ENCODE assay signal across 13 mouse cellular contexts in genomic region chr13:94038052-94038340, GRCm38 (mm10). TPM values are rescaled to one million over a fixed set of nuclear protein-coding genes. Genes with fewer than 3 reads are reported as not detected.
DNase-seq lines count a peak whose midpoint lies in the region; ATAC-seq and TF ChIP-seq lines count a peak whose summit lies in the region.
"Had no signal": no experiment of that assay in that cellular context is flagged by ENCODE, and none has a peak within 500 bp of the region (broad histone marks: within the 10 kb centered on the region; RNA-seq: fewer than 3 reads in every experiment).

No protein-coding gene starts in this region.

- no peak overlapping the region for H3K4me3 ChIP-seq in heart, embryonic 15.5 days
- no peak overlapping the region for H3K4me3 ChIP-seq in left cerebral cortex, adult 2 months
- no peak overlapping the region for H3K4me3 ChIP-seq in embryonic facial prominence, embryonic 10.5 days
- H3K4me3 ChIP-seq in embryonic facial prominence, embryonic 14.5 days (ENCODE audit: low read depth, low read length): no peak overlapping the region
- H3K4me3 ChIP-seq: limb, embryonic 13.5 days had no signal

- DNase-seq in heart, postnatal 14 days: no peak
- DNase-seq in left cerebral cortex, adult 2 months (ENCODE audit: extremely low spot score in 1 of 2, low spot score in 2 of 2): no peak
- no peak for DNase-seq in left cerebral cortex, postnatal 36 days (ENCODE audit: low spot score in 2 of 2)
- DNase-seq in embryonic facial prominence, embryonic 10.5 days (ENCODE audit: low spot score): no peak
- DNase-seq in embryonic facial prominence, embryonic 14.5 days (ENCODE audit: low spot score): no peak
- DNase-seq in layer of hippocampus, postnatal 10 days (ENCODE audit: low spot score in 2 of 2): no peak
- DNase-seq: adrenal gland, adult 8-10 months; cerebellum, postnatal 10 days; spleen, adult 18-20 months; thymus, adult 18-20 months had no signal

- WGBS in heart, embryonic 15.5 days: 11% methylated on average over 2 of the region's 2 CpGs
- whole genome bisulfite sequencing in embryonic facial prominence, embryonic 10.5 days: 38% methylated on average over 2 of the region's 2 CpGs
- WGBS in embryonic facial prominence, embryonic 14.5 days: 23% methylated on average over 2 of the region's 2 CpGs

- no peak overlapping the region for H3K4me2 ChIP-seq in heart, embryonic 15.5 days
- no peak overlapping the region for H3K4me2 ChIP-seq in embryonic facial prominence, embryonic 14.5 days (ENCODE audit: low read depth, low read length)
- H3K4me2 ChIP-seq: hindbrain, embryonic 14.5 days; limb, embryonic 13.5 days had no signal

- H3K4me1 ChIP-seq in heart, embryonic 15.5 days (replicated peaks): peaks cover 13% of the 10 kb centered on the region
- H3K4me1 ChIP-seq in embryonic facial prominence, embryonic 10.5 days: peaks cover 25% of the 10 kb centered on the region
- H3K4me1 ChIP-seq in embryonic facial prominence, embryonic 14.5 days (ENCODE audit: control insufficient read depth, insufficient read depth, low read length): peaks cover 3% of the 10 kb centered on the region
- H3K4me1 ChIP-seq: limb, embryonic 13.5 days had no signal

- no peak for TF ChIP-seq CTCF in left cerebral cortex, adult 2 months (IDR thresholded peaks at IDR 0.05)

- peak; percentile 36; the same call in 1 of the 2 replicates for ATAC-seq in heart, embryonic 15.5 days (replicated peaks; ENCODE audit: insufficient number of reproducible peaks, insufficient read depth, low FRiP score, low read depth)
- no peak for ATAC-seq in embryonic facial prominence, embryonic 14.5 days (ENCODE audit: low read depth)

- intact Hi-C loops in heart, postnatal 14 days (cut with DNase I): loop anchor here (5.0 kb wide), 1 partner anchor 46 kb away; no protein-coding TSS in a partner anchor
- intact Hi-C loops in left cerebral cortex, adult 2 months (cut with DNase I): no loop called here
- intact Hi-C loops in left cerebral cortex, postnatal 36 days (cut with DNase I): no loop called here

- H3K9ac ChIP-seq in heart, embryonic 15.5 days: no peak overlapping the region
- no peak overlapping the region for H3K9ac ChIP-seq in embryonic facial prominence, embryonic 14.5 days (ENCODE audit: low read depth, low read length)
- H3K9ac ChIP-seq: hindbrain, embryonic 14.5 days; limb, embryonic 13.5 days had no signal

- no peaks in the 10 kb centered on the region for H3K9me3 ChIP-seq in heart, embryonic 15.5 days (replicated peaks)
- H3K9me3 ChIP-seq in embryonic facial prominence, embryonic 10.5 days: no peaks in the 10 kb centered on the region
- H3K9me3 ChIP-seq in embryonic facial prominence, embryonic 14.5 days (ENCODE audit: control insufficient read depth, low read length): no peaks in the 10 kb centered on the region
- H3K9me3 ChIP-seq: limb, embryonic 13.5 days had no signal

- peak overlapping the region; percentile 60 for H3K27ac ChIP-seq in heart, embryonic 15.5 days
- H3K27ac ChIP-seq in left cerebral cortex, adult 2 months: 0 out of 2 replicates have a peak overlapping the region, but pooled peaks have one; percentile 15
- H3K27ac ChIP-seq in embryonic facial prominence, embryonic 10.5 days (replicated peaks): peak overlapping the region; percentile 72; the same call in 1 of the 2 replicates
- H3K27ac ChIP-seq in embryonic facial prominence, embryonic 14.5 days (replicated peaks; ENCODE audit: low read depth, low read length): peak overlapping the region; percentile 69
- H3K27ac ChIP-seq: hindbrain, embryonic 14.5 days; limb, embryonic 13.5 days had no signal

- H3K36me3 ChIP-seq in heart, embryonic 15.5 days: no peaks in the 10 kb centered on the region
- H3K36me3 ChIP-seq in embryonic facial prominence, embryonic 10.5 days (replicated peaks): no peaks in the 10 kb centered on the region
- H3K36me3 ChIP-seq in embryonic facial prominence, embryonic 14.5 days (ENCODE audit: control insufficient read depth, insufficient read depth, low read length): no peaks in the 10 kb centered on the region
- H3K36me3 ChIP-seq: limb, embryonic 13.5 days had no signal

- no peaks in the 10 kb centered on the region for H3K27me3 ChIP-seq in heart, embryonic 15.5 days
- H3K27me3 ChIP-seq in embryonic facial prominence, embryonic 10.5 days (replicated peaks; ENCODE audit: low read depth, poor library complexity, severe bottlenecking): no peaks in the 10 kb centered on the region
- no peaks in the 10 kb centered on the region for H3K27me3 ChIP-seq in embryonic facial prominence, embryonic 14.5 days (replicated peaks; ENCODE audit: control insufficient read depth, insufficient read depth, low read length)
- H3K27me3 ChIP-seq: limb, embryonic 13.5 days had no signal

RNA-seq across cellular contexts. Expression of gene Lhfpl2, which starts 19.6 kb away (rescaled TPM):
- polyA plus RNA-seq in heart, embryonic 15.5 days (2015; fragmentation: Nextera tagmentation; extraction: Ambion mirVana): 24.9 and 33.7 TPM in 2 replicates
- 10 to 100 TPM; 12.1 to 14.4 TPM for total RNA-seq in heart, postnatal 14 days (2021)
- 10 to 100 TPM; 12.5 to 15.9 TPM for total RNA-seq in left cerebral cortex, adult 2 months (2021)
- 10 to 100 TPM; 12.3 to 12.4 TPM for total RNA-seq in left cerebral cortex, postnatal 36 days (2021)
- 31.1 and 34.2 TPM in 2 replicates for polyA plus RNA-seq in embryonic facial prominence, embryonic 10.5 days (2016; fragmentation: Nextera tagmentation; extraction: Ambion mirVana)
- 81.8 and 91.3 TPM in 2 replicates for polyA plus RNA-seq in embryonic facial prominence, embryonic 14.5 days (2014; fragmentation: Nextera tagmentation; extraction: Ambion mirVana)
- total RNA-seq in layer of hippocampus, postnatal 10 days (2021): 10 to 100 TPM; 39.5 to 46.2 TPM

Comparison
In these comparisons a context has a peak if more than half of its experiments do, and no peak if none do; other contexts are left out.
1. H3K27ac ChIP-seq: peak in every context shown above with its lines; median percentile 72 in embryonic facial prominence, embryonic 10.5 days; 69 in embryonic facial prominence, embryonic 14.5 days; 60 in heart, embryonic 15.5 days; 15 in left cerebral cortex, adult 2 months.